In the genomic region with DNA sequence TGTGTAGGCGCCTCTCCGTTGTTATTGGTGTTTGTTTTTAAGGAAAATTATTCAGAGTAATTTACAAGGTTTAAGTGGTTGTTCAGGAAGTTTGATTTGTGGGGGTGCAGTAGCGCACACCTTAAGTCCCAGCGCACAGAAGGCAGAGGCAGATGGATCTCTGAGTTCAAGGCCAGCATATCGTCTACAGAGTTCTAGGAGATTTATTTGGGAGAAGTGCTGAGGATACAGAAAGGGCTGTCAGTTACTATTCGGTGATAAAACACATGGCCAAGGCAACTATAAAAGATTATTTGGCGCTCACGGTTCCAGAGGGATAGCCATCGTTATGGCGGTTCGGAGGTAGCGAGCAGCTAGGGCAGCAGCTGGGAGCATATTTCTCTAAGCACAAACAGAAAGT, we compare ENCODE assay signal across 8 mouse cellular contexts. TPM values are rescaled to one million over a fixed set of nuclear protein-coding genes. Genes with fewer than 3 reads are reported as not detected.
DNase-seq lines count a peak whose midpoint lies in the region; ATAC-seq lines count a peak whose summit lies in the region.

No protein-coding gene starts in this region.

- H3K27ac ChIP-seq in kidney, embryonic 16.5 days (ENCODE audit: low read length) = peak overlapping the region; percentile 96
- H3K27ac ChIP-seq in heart, embryonic 16.5 days (ENCODE audit: low read length) = peak overlapping the region; percentile 92
- H3K27ac ChIP-seq in macrophage = peak overlapping the region; percentile 55

- H3K4me1 ChIP-seq in kidney, embryonic 16.5 days (ENCODE audit: insufficient read depth, low read length) = peaks cover 15% of the 10 kb centered on the region
- H3K4me1 ChIP-seq in heart, embryonic 16.5 days (ENCODE audit: control insufficient read depth, insufficient read depth, low read length) = peaks cover 6% of the 10 kb centered on the region

- H3K36me3 ChIP-seq in kidney, embryonic 16.5 days (ENCODE audit: insufficient read depth, low read length) = peaks cover 3% of the 10 kb centered on the region
- H3K36me3 ChIP-seq in heart, embryonic 16.5 days (ENCODE audit: control insufficient read depth, insufficient read depth) = peaks cover 4% of the 10 kb centered on the region; the same call in 1 of the 2 replicates
- H3K36me3 ChIP-seq in macrophage (ENCODE audit: inconsistent target) = peaks cover 11% of the 10 kb centered on the region; the same call in 1 of the 2 replicates

- WGBS in kidney, embryonic 16.5 days = 9% methylated on average over 12 of the region's 12 CpGs
- 7% methylated on average over 12 of the region's 12 CpGs for WGBS in heart, embryonic 16.5 days
- 13% methylated on average over 12 of the region's 12 CpGs for WGBS in macrophage (ENCODE audit: missing documents)

- H3K9me3 ChIP-seq in kidney, embryonic 16.5 days (ENCODE audit: low read length) = no peaks in the 10 kb centered on the region
- H3K9me3 ChIP-seq in heart, embryonic 16.5 days (replicated peaks; ENCODE audit: control insufficient read depth, low read length) = no peaks in the 10 kb centered on the region

- peaks cover 25% of the 10 kb centered on the region for H3K79me2 ChIP-seq in macrophage (ENCODE audit: inconsistent target)

- H3K27me3 ChIP-seq in kidney, embryonic 16.5 days (ENCODE audit: insufficient read depth, low read length) = no peaks in the 10 kb centered on the region
- H3K27me3 ChIP-seq in heart, embryonic 16.5 days (ENCODE audit: control insufficient read depth, insufficient read depth, low read length) = no peaks in the 10 kb centered on the region

- DNase-seq in kidney, postnatal 25 days = no peak
- DNase-seq in adipocyte (ENCODE audit: low spot score) = peak; percentile 8
- DNase-seq in cerebellum, adult 9-11 months = no peak
- DNase-seq in spleen, postnatal 36 days (ENCODE audit: low spot score in 2 of 2) = no peak
- no peak for DNase-seq in Muller cell, postnatal 12 days (ENCODE audit: inconsistent ontology term)

- peak overlapping the region; percentile 73 for H3K4me3 ChIP-seq in kidney, embryonic 16.5 days (ENCODE audit: low read length)
- H3K4me3 ChIP-seq in heart, embryonic 16.5 days (ENCODE audit: low read length) = peak overlapping the region; percentile 91
- peak overlapping the region; percentile 66 for H3K4me3 ChIP-seq in macrophage (ENCODE audit: inconsistent target)

- H3K4me2 ChIP-seq in kidney, embryonic 16.5 days (replicated peaks; ENCODE audit: low read depth, low read length) = peak overlapping the region; percentile 75
- peak overlapping the region; percentile 70 for H3K4me2 ChIP-seq in heart, embryonic 16.5 days (ENCODE audit: low read depth, low read length)

- H3K9ac ChIP-seq in kidney, embryonic 16.5 days (replicated peaks; ENCODE audit: low read length) = peak overlapping the region; percentile 75
- H3K9ac ChIP-seq in heart, embryonic 16.5 days (ENCODE audit: low read length) = peak overlapping the region; percentile 86

- ATAC-seq in kidney, embryonic 16.5 days (ENCODE audit: low FRiP score, low TSS enrichment) = no peak
- ATAC-seq in heart, embryonic 16.5 days (replicated peaks; ENCODE audit: extremely low read depth, insufficient read depth, low FRiP score) = no peak

RNA-seq across cellular contexts. Expression of a gene that starts 0.5 kb away (rescaled TPM):
- 119 and 140 TPM in 2 replicates for polyA plus RNA-seq in kidney, embryonic 16.5 days (2015; fragmentation: Nextera tagmentation; extraction: Ambion mirVana)
- 149 and 164 TPM in 2 replicates for polyA plus RNA-seq in heart, embryonic 16.5 days (2015; fragmentation: Nextera tagmentation; extraction: Ambion mirVana)
- total RNA-seq in macrophage (2018; cell fraction: chromatin; rRNA removed) = 10 to 100 TPM in 16 of 26 experiments, 1 to 10 TPM in 10; 3.8 to 20.6 (median 12.1) TPM
- total RNA-seq in macrophage (2018; cell fraction: cytosol; rRNA removed) = 10 to 100 TPM; 26.7 to 82.1 (median 43.3) TPM
- total RNA-seq in macrophage (2018; cell fraction: nucleus; rRNA removed) = 10 to 100 TPM in 24 of 26 experiments, 1 to 10 TPM in 2; 8.6 to 47.3 (median 21.8) TPM
- polyA plus RNA-seq in macrophage (2018) = 28.7 to 86.8 TPM (median 46.5 TPM) in 3 replicates

RNA-seq across cellular contexts. Expression of a gene that starts 1.0 kb away (rescaled TPM):
- 32.3 and 39.0 TPM in 2 replicates for polyA plus RNA-seq in kidney, embryonic 16.5 days (2015; fragmentation: Nextera tagmentation; extraction: Ambion mirVana)
- 15.5 and 16.4 TPM in 2 replicates for polyA plus RNA-seq in heart, embryonic 16.5 days (2015; fragmentation: Nextera tagmentation; extraction: Ambion mirVana)
- total RNA-seq in macrophage (2018; cell fraction: chromatin; rRNA removed) = 100 to 1,000 TPM in 12 of 26 experiments, 10 to 100 TPM in 14; 47.3 to 135 (median 96.0) TPM
- 10 to 100 TPM in 7 of 26 experiments, 1 to 10 TPM in 19; 4.7 to 14.0 (median 7.5) TPM for total RNA-seq in macrophage (2018; cell fraction: cytosol; rRNA removed)
- 10 to 100 TPM; 25.4 to 79.0 (median 53.9) TPM for total RNA-seq in macrophage (2018; cell fraction: nucleus; rRNA removed)
- 7.3 to 14.3 TPM (median 11.7 TPM) in 3 replicates for polyA plus RNA-seq in macrophage (2018)
